25 mouse cellular contexts compared by ENCODE assay signal in genomic region chr12:34292346-34292745, GRCm38 (mm10).
DNase-seq lines count a peak whose midpoint lies in the region; ATAC-seq lines count a peak whose summit lies in the region.
"Had no signal": no experiment of that assay in that cellular context is flagged by ENCODE, and none has a peak within 500 bp of the region (broad histone marks: within the 10 kb centered on the region; RNA-seq: fewer than 3 reads in every experiment).

No protein-coding gene starts in this region.

- ATAC-seq in embryonic facial prominence, embryonic 11.5 days (replicated peaks; ENCODE audit: insufficient number of reproducible peaks, low FRiP score, low TSS enrichment, low read depth) = 0 out of 2 replicates have a peak, but pooled peaks have one; percentile 48
- ATAC-seq in midbrain, embryonic 14.5 days (ENCODE audit: low FRiP score, low TSS enrichment) = peak; percentile 34; the same call in 1 of the 2 replicates
- no peak for ATAC-seq in midbrain, embryonic 11.5 days (ENCODE audit: low FRiP score)
- peak; percentile 74; the same call in 1 of the 2 replicates for ATAC-seq in embryonic facial prominence, embryonic 12.5 days (ENCODE audit: insufficient number of reproducible peaks, insufficient read depth, low FRiP score, low TSS enrichment)
- peak; percentile 62; the same call in 1 of the 2 replicates for ATAC-seq in embryonic facial prominence, embryonic 14.5 days (ENCODE audit: low read depth)
- ATAC-seq: activated CD4-positive, CD25-positive, alpha-beta regulatory T cell, adult 4 months; CD4-positive, CD25-positive, alpha-beta regulatory T cell, adult 4 months; forebrain, embryonic 13.5 days; forebrain, embryonic 15.5 days; forebrain, postnatal 0 days; Patski had no signal

- DNase-seq in embryonic facial prominence, embryonic 11.5 days (ENCODE audit: low spot score) = no peak
- DNase-seq in embryonic facial prominence, embryonic 10.5 days (ENCODE audit: low spot score) = no peak
- DNase-seq in midbrain, embryonic 14.5 days = no peak
- no peak for DNase-seq in midbrain, embryonic 11.5 days (ENCODE audit: low spot score, missing footprints)
- peak; percentile 72 for DNase-seq in embryonic facial prominence, embryonic 14.5 days (ENCODE audit: low spot score)
- no peak for DNase-seq in right cerebral cortex, adult 18-20 months
- DNase-seq: adrenal gland, adult 8-10 months; adrenal gland, postnatal 14 days; adrenal gland, postnatal 36 days; B cell, adult 2 months; cerebellum, adult 11-12 months; cerebellum, adult 2 months; cerebellum, adult 9-10 months; cerebellum, postnatal 14 days; cerebellum, postnatal 36 days; embryo, embryonic 11 days; forebrain, postnatal 0 days had no signal

- H3K27ac ChIP-seq in embryonic facial prominence, embryonic 11.5 days (replicated peaks; ENCODE audit: low read depth, low read length) = no peak overlapping the region
- no peak overlapping the region for H3K27ac ChIP-seq in embryonic facial prominence, embryonic 10.5 days (replicated peaks)
- H3K27ac ChIP-seq in midbrain, embryonic 14.5 days (replicated peaks; ENCODE audit: low read depth, low read length) = no peak overlapping the region
- no peak overlapping the region for H3K27ac ChIP-seq in midbrain, embryonic 11.5 days (ENCODE audit: low read depth, low read length)
- H3K27ac ChIP-seq in embryonic facial prominence, embryonic 12.5 days = no peak overlapping the region
- H3K27ac ChIP-seq in embryonic facial prominence, embryonic 14.5 days (replicated peaks; ENCODE audit: low read depth, low read length) = no peak overlapping the region
- H3K27ac ChIP-seq: forebrain, embryonic 13.5 days; forebrain, embryonic 15.5 days had no signal

- H3K9ac ChIP-seq in embryonic facial prominence, embryonic 11.5 days (replicated peaks; ENCODE audit: low read length) = no peak overlapping the region
- no peak overlapping the region for H3K9ac ChIP-seq in midbrain, embryonic 14.5 days (replicated peaks; ENCODE audit: low read length)
- H3K9ac ChIP-seq in midbrain, embryonic 11.5 days (ENCODE audit: low read length) = no peak overlapping the region
- H3K9ac ChIP-seq in embryonic facial prominence, embryonic 12.5 days = no peak overlapping the region
- no peak overlapping the region for H3K9ac ChIP-seq in embryonic facial prominence, embryonic 14.5 days (ENCODE audit: low read depth, low read length)
- H3K9ac ChIP-seq: forebrain, embryonic 13.5 days; forebrain, embryonic 15.5 days; forebrain, postnatal 0 days had no signal

- no peak overlapping the region for H3K4me2 ChIP-seq in embryonic facial prominence, embryonic 11.5 days (ENCODE audit: low read depth, low read length)
- no peak overlapping the region for H3K4me2 ChIP-seq in midbrain, embryonic 14.5 days (ENCODE audit: low read length)
- H3K4me2 ChIP-seq in midbrain, embryonic 11.5 days = no peak overlapping the region
- no peak overlapping the region for H3K4me2 ChIP-seq in embryonic facial prominence, embryonic 12.5 days (replicated peaks)
- no peak overlapping the region for H3K4me2 ChIP-seq in embryonic facial prominence, embryonic 14.5 days (ENCODE audit: low read depth, low read length)
- H3K4me2 ChIP-seq: forebrain, embryonic 13.5 days; forebrain, embryonic 15.5 days had no signal

- H3K4me3 ChIP-seq in embryonic facial prominence, embryonic 11.5 days (ENCODE audit: low read depth, low read length) = no peak overlapping the region
- no peak overlapping the region for H3K4me3 ChIP-seq in embryonic facial prominence, embryonic 10.5 days
- H3K4me3 ChIP-seq in midbrain, embryonic 14.5 days (replicated peaks; ENCODE audit: low read depth, low read length) = no peak overlapping the region
- H3K4me3 ChIP-seq in midbrain, embryonic 11.5 days (ENCODE audit: low read depth, low read length) = no peak overlapping the region
- no peak overlapping the region for H3K4me3 ChIP-seq in embryonic facial prominence, embryonic 12.5 days
- H3K4me3 ChIP-seq in embryonic facial prominence, embryonic 14.5 days (ENCODE audit: low read depth, low read length) = no peak overlapping the region
- H3K4me3 ChIP-seq: forebrain, embryonic 13.5 days; forebrain, embryonic 15.5 days had no signal

- 66% methylated on average over 7 of the region's 7 CpGs for WGBS in embryonic facial prominence, embryonic 11.5 days
- 76% methylated on average over 7 of the region's 7 CpGs for WGBS in embryonic facial prominence, embryonic 10.5 days
- WGBS in midbrain, embryonic 14.5 days = 55% methylated on average over 7 of the region's 7 CpGs
- WGBS in midbrain, embryonic 11.5 days = 85% methylated on average over 7 of the region's 7 CpGs
- WGBS in embryonic facial prominence, embryonic 12.5 days = 46% methylated on average over 7 of the region's 7 CpGs
- 37% methylated on average over 7 of the region's 7 CpGs for WGBS in embryonic facial prominence, embryonic 14.5 days

- H3K36me3 ChIP-seq in embryonic facial prominence, embryonic 11.5 days (replicated peaks; ENCODE audit: control insufficient read depth, insufficient read depth, low read depth, low read length) = no peaks in the 10 kb centered on the region
- no peaks in the 10 kb centered on the region for H3K36me3 ChIP-seq in embryonic facial prominence, embryonic 10.5 days (replicated peaks)
- no peaks in the 10 kb centered on the region for H3K36me3 ChIP-seq in midbrain, embryonic 14.5 days (ENCODE audit: control insufficient read depth, insufficient read depth, low read length)
- no peaks in the 10 kb centered on the region for H3K36me3 ChIP-seq in midbrain, embryonic 11.5 days (ENCODE audit: control insufficient read depth, insufficient read depth, low read length)
- no peaks in the 10 kb centered on the region for H3K36me3 ChIP-seq in embryonic facial prominence, embryonic 12.5 days
- no peaks in the 10 kb centered on the region for H3K36me3 ChIP-seq in embryonic facial prominence, embryonic 14.5 days (ENCODE audit: control insufficient read depth, insufficient read depth, low read length)
- H3K36me3 ChIP-seq: forebrain, embryonic 15.5 days; G1E had no signal

- no peaks in the 10 kb centered on the region for H3K9me3 ChIP-seq in embryonic facial prominence, embryonic 11.5 days (replicated peaks; ENCODE audit: control insufficient read depth, low read length)
- no peaks in the 10 kb centered on the region for H3K9me3 ChIP-seq in embryonic facial prominence, embryonic 10.5 days
- no peaks in the 10 kb centered on the region for H3K9me3 ChIP-seq in midbrain, embryonic 14.5 days (ENCODE audit: control insufficient read depth, low read length)
- no peaks in the 10 kb centered on the region for H3K9me3 ChIP-seq in midbrain, embryonic 11.5 days (ENCODE audit: control insufficient read depth, low read length)
- no peaks in the 10 kb centered on the region for H3K9me3 ChIP-seq in embryonic facial prominence, embryonic 12.5 days
- no peaks in the 10 kb centered on the region for H3K9me3 ChIP-seq in embryonic facial prominence, embryonic 14.5 days (ENCODE audit: control insufficient read depth, low read length)
- H3K9me3 ChIP-seq: forebrain, embryonic 13.5 days; forebrain, embryonic 15.5 days had no signal

- no peaks in the 10 kb centered on the region for H3K4me1 ChIP-seq in embryonic facial prominence, embryonic 11.5 days (ENCODE audit: control insufficient read depth, insufficient read depth, low read length)
- H3K4me1 ChIP-seq in embryonic facial prominence, embryonic 10.5 days = peaks cover 6% of the 10 kb centered on the region
- H3K4me1 ChIP-seq in midbrain, embryonic 14.5 days (ENCODE audit: control insufficient read depth, insufficient read depth, low read length) = no peaks in the 10 kb centered on the region
- no peaks in the 10 kb centered on the region for H3K4me1 ChIP-seq in midbrain, embryonic 11.5 days (ENCODE audit: control insufficient read depth, insufficient read depth, low read length)
- no peaks in the 10 kb centered on the region for H3K4me1 ChIP-seq in embryonic facial prominence, embryonic 12.5 days
- H3K4me1 ChIP-seq in embryonic facial prominence, embryonic 14.5 days (ENCODE audit: control insufficient read depth, insufficient read depth, low read length) = no peaks in the 10 kb centered on the region; the same call in 1 of the 2 replicates
- H3K4me1 ChIP-seq: forebrain, embryonic 13.5 days; forebrain, embryonic 15.5 days had no signal

- H3K27me3 ChIP-seq in embryonic facial prominence, embryonic 11.5 days (ENCODE audit: control insufficient read depth, insufficient read depth, low read length) = no peaks in the 10 kb centered on the region
- no peaks in the 10 kb centered on the region for H3K27me3 ChIP-seq in embryonic facial prominence, embryonic 10.5 days (replicated peaks; ENCODE audit: low read depth, poor library complexity, severe bottlenecking)
- no peaks in the 10 kb centered on the region for H3K27me3 ChIP-seq in midbrain, embryonic 14.5 days (ENCODE audit: control insufficient read depth, insufficient read depth, low read length)
- no peaks in the 10 kb centered on the region for H3K27me3 ChIP-seq in midbrain, embryonic 11.5 days (ENCODE audit: control insufficient read depth, insufficient read depth, low read length)
- no peaks in the 10 kb centered on the region for H3K27me3 ChIP-seq in embryonic facial prominence, embryonic 12.5 days
- H3K27me3 ChIP-seq in embryonic facial prominence, embryonic 14.5 days (replicated peaks; ENCODE audit: control insufficient read depth, insufficient read depth, low read length) = no peaks in the 10 kb centered on the region
- H3K27me3 ChIP-seq: CH12.LX; forebrain, embryonic 13.5 days; forebrain, embryonic 15.5 days; Patski had no signal
